Mouse (Mus musculus) midbrain, postnatal 0 days (tissue): Measurements from ENCODE around the gene Uba6. TPM values are rescaled to one million over a fixed set of nuclear protein-coding genes. Genes with fewer than 3 reads are reported as not detected.

ENCODE experiments used
- ATAC-seq: fragments of 200-750 bp; cut with Nextera tagmentation; 2 replicates; pipeline ENCODE4 v1.8.0; 2017; ENCODE audit warnings: moderate number of reproducible peaks, mild to moderate bottlenecking, moderate TSS enrichment, moderate library complexity; ENCODE audit not compliant: low FRiP score
- DNase-seq: peaks from one replicate; pipeline ENCODE4 v3.0.0-alpha.2; 2015; ENCODE audit warnings: low spot score
- H3K27ac ChIP-seq: fragments of 300-500 bp; sonication (generic); 2 replicates; pipeline ENCODE4 v1.5.1; 2014; ENCODE audit warnings: low read depth, mild to moderate bottlenecking, low read length, mixed read lengths
- H3K27me3 ChIP-seq: fragments of 300-500 bp; sonication (generic); 2 replicates; pipeline ENCODE4 v1.6.1; 2014; ENCODE audit warnings: low read length, control low read depth, mixed read lengths; ENCODE audit not compliant: insufficient read depth
- H3K36me3 ChIP-seq: fragments of 300-500 bp; sonication (generic); 2 replicates; pipeline ENCODE4 v1.6.1; 2014; ENCODE audit warnings: low read length, control low read depth, mixed read lengths; ENCODE audit not compliant: insufficient read depth
- H3K4me1 ChIP-seq: fragments of 300-500 bp; sonication (generic); 2 replicates; pipeline ENCODE4 v1.6.1; 2014; ENCODE audit warnings: mild to moderate bottlenecking, control low read depth, antibody characterized with exemption, low read length, mixed read lengths; ENCODE audit not compliant: insufficient read depth
- H3K4me2 ChIP-seq: fragments of 300-500 bp; sonication (generic); 2 replicates; pipeline ENCODE4 v1.6.1; 2014; ENCODE audit warnings: low read depth, mild to moderate bottlenecking, low read length, mixed read lengths; ENCODE audit not compliant: poor library complexity, severe bottlenecking
- H3K4me3 ChIP-seq: fragments of 300-500 bp; sonication (generic); 2 replicates; pipeline ENCODE4 v1.5.1; 2014; ENCODE audit warnings: low read depth, mild to moderate bottlenecking, low read length, moderate library complexity
- H3K9ac ChIP-seq: fragments of 300-500 bp; sonication (generic); replicated peaks from 2 replicates; pipeline ENCODE4 v1.6.1; 2014; ENCODE audit warnings: mild to moderate bottlenecking, low read length, moderate library complexity, mixed read lengths; ENCODE audit not compliant: poor library complexity, severe bottlenecking
- H3K9me3 ChIP-seq: fragments of 300-500 bp; sonication (generic); 2 replicates; pipeline ENCODE4 v1.6.1; 2016; ENCODE audit warnings: low read length, control low read depth
- CTCF ChIP-seq: IDR thresholded peaks from 2 replicates; pipeline ENCODE4 v1.5.1; 2016; ENCODE audit warnings: antibody characterized with exemption, mild to moderate bottlenecking
- WGBS: fragments of 180-500 bp; shearing (Covaris S2); extraction: QIAGEN DNeasy Blood & Tissue Kit; methylation state at CpG from one replicate; pipeline ENCODE4 v1.1.7; 2014; 5-methylcytosine and 5-hydroxymethylcytosine counted together
- polyA plus RNA-seq: library from polyadenylated mRNA; unstranded; fragments of >200 nt; fragmentation: Nextera tagmentation; extraction: Ambion mirVana; gene quantifications from 2 replicates; pipeline ENCODE4 v1.2.1, GENCODE M21; 2015
- total RNA-seq: library from RNA; depleted of rRNA; stranded (reverse); fragments of >200 nt; gene quantifications from 2 replicates; pipeline ENCODE4 v1.2.3, GENCODE M21; 2014

Uba6 gene
- total and polyA plus RNA-seq, 2 experiments from 2014 or later = 7.8 to 16.1 TPM

DNA sequence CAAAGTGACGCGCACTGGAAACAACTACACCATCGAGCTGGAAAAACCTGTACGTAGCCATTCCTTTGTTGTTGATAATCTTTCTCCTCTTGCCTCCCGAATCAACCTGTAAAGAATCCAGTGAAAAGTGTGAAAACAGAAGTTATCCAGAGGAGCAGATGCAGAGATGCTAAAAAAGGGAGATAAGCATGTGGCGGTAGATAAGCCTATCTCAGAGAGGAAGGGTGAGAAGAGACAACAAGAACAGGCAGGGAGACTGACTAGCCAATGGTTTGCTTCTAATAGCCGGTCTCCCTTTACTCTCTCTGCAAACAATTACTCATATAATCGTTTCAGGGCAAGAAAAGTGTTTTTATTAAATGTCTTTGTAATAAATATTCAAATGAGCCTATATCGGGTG is 77.8 kb downstream of the Uba6 start:
- TF ChIP-seq CTCF = no peak
- no peak for DNase-seq
- no peak overlapping the region for H3K27ac ChIP-seq

DNA sequence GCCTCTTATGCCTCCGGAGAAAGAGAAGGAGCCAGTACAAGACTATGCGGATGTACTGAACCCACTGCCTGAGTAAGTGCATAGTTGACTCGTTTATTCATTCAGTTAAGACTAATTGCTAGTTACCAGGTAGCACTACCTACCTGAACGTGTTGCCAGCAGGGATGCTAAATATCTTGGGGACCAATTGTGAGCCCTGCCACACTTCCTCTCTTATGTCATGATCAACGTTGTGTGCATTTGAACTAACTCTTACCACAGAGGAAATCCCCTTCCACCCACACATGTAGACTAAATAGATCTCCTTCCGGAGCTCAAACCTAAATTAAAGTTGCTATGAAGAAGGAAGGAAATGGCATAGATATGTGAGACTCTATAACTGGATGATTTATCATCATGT is 85.9 kb downstream of the Uba6 start:
- 82% methylated on average over 6 of the region's 6 CpGs for WGBS
- Histone ChIP-seq H3K4me1 (no peaks in the 10 kb centered on the region), H3K27ac (no peak overlapping the region), H3K9me3 (no peaks in the 10 kb centered on the region), H3K36me3 (no peaks in the 10 kb centered on the region), H3K9ac (no peak overlapping the region), H3K27me3 (no peaks in the 10 kb centered on the region), H3K4me2 (no peak overlapping the region), H3K4me3 (no peak overlapping the region)
- TF ChIP-seq CTCF = no peak
- DNase-seq (no peak), ATAC-seq (no peak)

More for the DNA sequence above, 77.8 kb downstream of the Uba6 start:
- ATAC-seq = no peak
- Histone ChIP-seq H3K27me3 (no peaks in the 10 kb centered on the region), H3K9ac (no peak overlapping the region), H3K9me3 (no peaks in the 10 kb centered on the region), H3K36me3 (no peaks in the 10 kb centered on the region), H3K4me2 (no peak overlapping the region), H3K4me3 (no peak overlapping the region), H3K4me1 (no peaks in the 10 kb centered on the region)
- 88% methylated on average over 9 of the region's 9 CpGs for WGBS

DNA sequence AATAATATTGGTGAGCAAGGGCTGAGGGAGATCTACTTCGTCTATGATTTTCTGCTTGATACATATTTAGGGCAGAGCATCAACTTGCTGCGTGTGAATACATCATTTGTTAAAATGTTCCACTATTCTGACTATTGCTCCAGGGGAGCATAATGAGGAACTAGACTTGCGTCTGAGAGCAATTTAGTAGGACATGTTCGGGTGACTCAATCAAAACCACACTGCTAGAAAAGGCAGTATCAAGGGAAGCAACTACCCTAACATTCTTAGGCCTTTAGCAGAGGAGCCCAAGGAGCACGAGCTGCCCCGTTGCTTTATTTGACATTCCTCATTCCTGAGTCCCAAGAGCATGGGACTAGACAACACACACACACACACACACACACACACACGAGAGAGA is 87.6 kb downstream of the Uba6 start:
- DNase-seq (no peak), ATAC-seq (no peak)
- no peak overlapping the region for H3K27ac ChIP-seq
- H3K4me1 ChIP-seq = no peaks in the 10 kb centered on the region
- no peaks in the 10 kb centered on the region for H3K9me3 ChIP-seq
- 89% methylated on average over 7 of the region's 7 CpGs for WGBS
- H3K36me3 ChIP-seq = no peaks in the 10 kb centered on the region
- no peak overlapping the region for H3K9ac ChIP-seq
- no peak overlapping the region for H3K4me3 ChIP-seq
- no peak overlapping the region for H3K4me2 ChIP-seq
- H3K27me3 ChIP-seq = no peaks in the 10 kb centered on the region
- no peak for TF ChIP-seq CTCF

- no peaks in the 10 kb centered on the region for H3K4me1 ChIP-seq
- H3K9ac ChIP-seq = no peak overlapping the region
- H3K9me3 ChIP-seq = no peaks in the 10 kb centered on the region
- H3K27me3 ChIP-seq = no peaks in the 10 kb centered on the region
- ATAC-seq (no peak), DNase-seq (no peak)
- WGBS = 87% methylated on average over 6 of the region's 6 CpGs
- no peaks in the 10 kb centered on the region for H3K36me3 ChIP-seq
- H3K27ac ChIP-seq = no peak overlapping the region
- TF ChIP-seq CTCF = no peak
- H3K4me3 ChIP-seq = no peak overlapping the region
- no peak overlapping the region for H3K4me2 ChIP-seq
These were observed 88.6 kb downstream of the Uba6 start for GRCm38 (mm10) chr5:86083987-86084386.

DNA sequence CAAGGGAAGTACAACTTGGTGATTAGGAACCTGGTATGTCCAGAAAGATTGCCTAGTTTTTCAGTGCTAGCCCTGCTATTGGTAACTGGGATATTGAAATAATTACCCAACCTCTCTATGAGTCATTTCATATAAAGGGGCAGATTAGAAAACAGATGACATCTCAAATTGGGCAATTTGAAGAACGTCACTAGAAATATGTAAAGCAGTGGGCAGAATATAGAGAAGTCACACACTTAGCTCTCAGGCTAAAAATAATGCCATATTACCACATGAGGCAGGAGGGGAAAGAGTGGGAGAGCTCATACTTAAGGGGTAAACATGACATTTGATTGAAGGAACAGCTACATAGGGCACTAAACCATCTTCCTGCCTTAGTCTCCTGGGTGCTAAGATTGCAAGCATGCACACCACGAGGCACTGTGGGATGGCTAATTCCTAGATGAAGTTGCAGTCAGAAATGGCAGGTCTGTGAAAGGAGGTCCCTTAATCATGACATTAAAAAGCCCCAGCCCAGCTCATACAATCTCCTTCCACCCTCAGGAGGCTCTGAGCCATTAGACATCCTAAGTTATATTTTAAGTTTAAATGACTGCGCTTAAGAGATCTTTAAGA is 93.8 kb downstream of the Uba6 start:
- Histone ChIP-seq H3K9ac (no peak overlapping the region), H3K27ac (no peak overlapping the region), H3K27me3 (no peaks in the 10 kb centered on the region), H3K36me3 (no peaks in the 10 kb centered on the region), H3K4me3 (no peak overlapping the region), H3K4me1 (no peaks in the 10 kb centered on the region), H3K4me2 (no peak overlapping the region), H3K9me3 (no peaks in the 10 kb centered on the region)
- DNase-seq = no peak
- WGBS = 81% methylated on average over 3 of the region's 3 CpGs
- TF ChIP-seq CTCF = no peak
- no peak for ATAC-seq

- WGBS = 87% methylated on average over 4 of the region's 4 CpGs
- DNase-seq (no peak), ATAC-seq (no peak)
- Histone ChIP-seq H3K27me3 (no peaks in the 10 kb centered on the region), H3K9me3 (no peaks in the 10 kb centered on the region), H3K36me3 (no peaks in the 10 kb centered on the region), H3K4me2 (no peak overlapping the region), H3K27ac (no peak overlapping the region), H3K4me3 (no peak overlapping the region), H3K9ac (no peak overlapping the region), H3K4me1 (no peaks in the 10 kb centered on the region)
- TF ChIP-seq CTCF = no peak
These were observed 99.7 kb downstream of the Uba6 start for GRCm38 (mm10) chr5:86072756-86073386.
